Mouse (Mus musculus) effector memory CD4-positive, alpha-beta T cell, adult 7 months (primary cell): ENCODE measurements around the gene Gm16442. TPM values are rescaled to one million over a fixed set of nuclear protein-coding genes. Genes with fewer than 3 reads are reported as not detected.

ENCODE experiments used
- polyA plus RNA-seq: library from polyadenylated mRNA; unstranded; fragments of 100-300 nt; shearing (Covaris generic); gene quantifications from one replicate; pipeline ENCODE4 v1.2.1, GENCODE M21; 2017

Gene Gm16442
- polyA plus RNA-seq, result not detected

GRCm38 (mm10) chr7:20122479-20122878 is at the start of gene Gm16442:
TSS of gene Gm16442 (minus strand) at chr7:20122579.

GRCm38 (mm10) chr7:20168277-20168676 is 45.9 kb upstream of the Gm16442 start, which contains the start of gene Vmn1r94:
TSS of gene Vmn1r94 (minus strand) at chr7:20168377.

GRCm38 (mm10) chr7:20138988-20139387 is 16.6 kb upstream of the Gm16442 start, which contains the start of gene Vmn1r93:
TSS of gene Vmn1r93 (minus strand) at chr7:20139088.

GRCm38 (mm10) chr7:20099380-20099779 is 23.0 kb downstream of the Gm16442 start, which contains the start of gene Vmn1r91:
TSS of gene Vmn1r91 (plus strand) at chr7:20099680.

Other genes with a start within 250 kb of the Gm16442 start
- not detected for gene Ceacam19, start 234.6 kb downstream of the Gm16442 start, polyA plus RNA-seq
- gene Pvr, start 201.4 kb downstream of the Gm16442 start, polyA plus RNA-seq, result 42.3 TPM
- gene Igsf23, start 171.8 kb downstream of the Gm16442 start, polyA plus RNA-seq, result 0.94 TPM
- gene Ceacam20, start 157.2 kb downstream of the Gm16442 start, polyA plus RNA-seq, result 0.18 TPM
- gene Nlrp9b, start 131.1 kb downstream of the Gm16442 start, polyA plus RNA-seq, result 0.26 TPM
- 0.87 TPM for gene Vmn1r91, start 22.9 kb downstream of the Gm16442 start, polyA plus RNA-seq
- not detected for gene Vmn1r93, start 16.5 kb upstream of the Gm16442 start, polyA plus RNA-seq
- gene Vmn1r94, start 45.8 kb upstream of the Gm16442 start, polyA plus RNA-seq, result not detected
- gene Vmn1r95, start 71.1 kb upstream of the Gm16442 start, polyA plus RNA-seq, result 0.55 TPM
- gene Gm6164, start 83.0 kb upstream of the Gm16442 start, polyA plus RNA-seq, result not detected
- gene Gm4498, start 111.2 kb upstream of the Gm16442 start, polyA plus RNA-seq, result not detected
- not detected for gene Gm5890, start 140.3 kb upstream of the Gm16442 start, polyA plus RNA-seq
- not detected for gene Gm4133, start 211.5 kb upstream of the Gm16442 start, polyA plus RNA-seq